Mouse (Mus musculus) limb, embryonic 12.5 days (tissue): ENCODE measurements around the gene Disc1. TPM values are rescaled to one million over a fixed set of nuclear protein-coding genes. Genes with fewer than 3 reads are reported as not detected.

ENCODE experiments used
- ATAC-seq: fragments of 200-750 bp; cut with Nextera tagmentation; 2 replicates; pipeline ENCODE4 v1.8.0; 2017; ENCODE audit warnings: low read depth, moderate TSS enrichment; ENCODE audit not compliant: insufficient number of reproducible peaks, insufficient read depth, low FRiP score, low TSS enrichment
- H3K27ac ChIP-seq: fragments of 300-500 bp; sonication (generic); 2 replicates; pipeline ENCODE4 v1.5.1; 2016; ENCODE audit warnings: mild to moderate bottlenecking, moderate library complexity
- H3K27me3 ChIP-seq: fragments of 300-500 bp; sonication (generic); 2 replicates; pipeline ENCODE4 v1.6.1; 2016; ENCODE audit warnings: mild to moderate bottlenecking, moderate library complexity
- H3K36me3 ChIP-seq: fragments of 300-500 bp; sonication (generic); 2 replicates; pipeline ENCODE4 v1.6.1; 2016; ENCODE audit warnings: mild to moderate bottlenecking, moderate library complexity
- H3K4me1 ChIP-seq: fragments of 300-500 bp; sonication (generic); replicated peaks from 2 replicates; pipeline ENCODE4 v1.6.1; 2016
- H3K4me2 ChIP-seq: fragments of 300-500 bp; sonication (generic); 2 replicates; pipeline ENCODE4 v1.6.1; 2016; ENCODE audit warnings: mild to moderate bottlenecking, moderate library complexity
- H3K4me3 ChIP-seq: fragments of 300-500 bp; sonication (generic); replicated peaks from 2 replicates; pipeline ENCODE4 v1.5.1; 2016; ENCODE audit warnings: mild to moderate bottlenecking
- H3K9ac ChIP-seq: fragments of 300-500 bp; sonication (generic); replicated peaks from 2 replicates; pipeline ENCODE4 v1.6.1; 2016; ENCODE audit warnings: mild to moderate bottlenecking, moderate library complexity
- H3K9me3 ChIP-seq: fragments of 300-500 bp; sonication (generic); 2 replicates; pipeline ENCODE4 v1.6.1; 2016; ENCODE audit warnings: mild to moderate bottlenecking, moderate library complexity
- WGBS: fragments of 180-500 bp; shearing (Covaris S2); methylation state at CpG from one replicate; pipeline ENCODE4 v1.1.7; 2016; 5-methylcytosine and 5-hydroxymethylcytosine counted together
- polyA plus RNA-seq: library from polyadenylated mRNA; unstranded; fragments of >200 nt; fragmentation: Nextera tagmentation; extraction: Ambion mirVana; gene quantifications from 2 replicates; pipeline ENCODE4 v1.2.1, GENCODE M21; 2016

Gene Disc1
- polyA plus RNA-seq, 1 experiment from 2014 or later: 2.0 TPM

DNA sequence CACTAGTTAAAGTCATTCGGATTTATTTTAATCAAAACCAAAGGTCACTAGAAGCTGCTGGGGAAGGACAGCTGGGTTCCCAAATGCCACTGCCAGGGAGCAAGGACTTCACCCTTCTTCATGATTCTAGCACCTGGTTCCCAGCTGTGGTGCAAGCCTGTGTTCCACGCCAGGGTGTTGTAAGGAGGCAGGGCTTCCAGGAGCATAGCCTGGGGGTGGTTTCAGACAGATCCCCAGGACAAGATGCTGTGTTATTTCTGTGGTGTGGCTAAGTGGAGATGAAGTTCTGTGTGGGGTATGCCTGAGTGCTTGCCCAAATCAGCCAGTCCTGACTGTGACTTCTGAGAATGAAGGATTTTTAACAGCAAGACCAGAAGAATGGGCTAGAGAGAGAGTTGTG is 12.5 kb upstream of the Disc1 start:
- 24% methylated on average over 2 of the region's 2 CpGs for WGBS
- Histone ChIP-seq H3K4me3 (no peak overlapping the region), H3K4me1 (peaks cover 25% of the 10 kb centered on the region), H3K27ac (no peak overlapping the region), H3K4me2 (no peak overlapping the region), H3K27me3 (no peaks in the 10 kb centered on the region), H3K36me3 (peaks cover 32% of the 10 kb centered on the region), H3K9me3 (peaks cover 12% of the 10 kb centered on the region; the same call in 1 of the 2 replicates), H3K9ac (no peak overlapping the region)
- no peak for ATAC-seq

DNA sequence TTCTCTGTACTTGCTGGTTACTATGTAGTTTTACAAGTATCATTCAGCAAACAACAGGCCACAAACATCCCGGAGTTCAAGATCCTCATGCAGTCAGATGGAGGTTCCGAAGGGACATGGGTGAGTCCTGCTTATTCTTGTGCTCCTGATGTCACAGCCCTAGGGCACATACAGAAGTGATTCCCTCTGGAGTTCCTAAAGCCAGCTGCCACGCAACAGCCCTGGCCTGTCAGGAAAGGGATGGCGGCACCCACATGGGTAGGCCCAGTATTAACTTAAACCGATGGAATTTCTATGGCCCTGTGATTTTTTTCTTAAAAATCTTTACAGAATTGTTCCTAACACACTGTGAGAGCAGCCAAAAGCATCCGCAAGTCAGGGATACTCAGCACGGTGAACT is 10.6 kb upstream of the Disc1 start:
- H3K27ac ChIP-seq: 0 out of 2 replicates have a peak overlapping the region, but pooled peaks have one; percentile 50

DNA sequence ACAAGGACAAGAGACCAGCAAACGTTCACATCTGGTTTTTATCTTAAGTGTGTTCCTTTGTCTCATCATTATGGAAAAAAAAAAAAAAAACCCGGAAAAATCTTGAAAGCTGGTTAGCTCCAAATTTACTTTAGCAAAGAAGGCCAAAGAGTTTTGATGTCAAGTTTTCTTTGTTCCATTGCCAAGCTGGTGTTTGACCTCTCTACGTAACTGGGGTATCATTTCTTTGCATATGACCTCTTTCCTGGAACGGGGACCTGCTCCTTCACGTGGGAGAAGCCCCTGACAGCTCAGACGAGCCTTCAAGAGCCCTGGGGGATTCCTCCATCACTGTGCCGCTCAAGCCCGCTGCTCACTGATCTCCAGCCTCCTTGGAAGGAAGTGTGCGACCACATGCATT is 10.1 kb upstream of the Disc1 start:
- no peak overlapping the region for H3K4me3 ChIP-seq
- ATAC-seq: no peak
- 0 out of 2 replicates have a peak overlapping the region, but pooled peaks have one; percentile 45 for H3K27ac ChIP-seq
- H3K4me1 ChIP-seq: peaks cover 22% of the 10 kb centered on the region
- H3K36me3 ChIP-seq: peaks cover 19% of the 10 kb centered on the region
- H3K4me2 ChIP-seq: no peak overlapping the region
- WGBS: 17% methylated on average over 9 of the region's 9 CpGs
- no peaks in the 10 kb centered on the region for H3K27me3 ChIP-seq
- no peak overlapping the region for H3K9ac ChIP-seq
- H3K9me3 ChIP-seq: peaks cover 12% of the 10 kb centered on the region; the same call in 1 of the 2 replicates

More for the DNA sequence above, 10.6 kb upstream of the Disc1 start:
- no peak overlapping the region for H3K4me3 ChIP-seq
- 59% methylated on average over 7 of the region's 7 CpGs for WGBS
- H3K4me2 ChIP-seq: no peak overlapping the region
- H3K27me3 ChIP-seq: no peaks in the 10 kb centered on the region
- H3K9me3 ChIP-seq: peaks cover 12% of the 10 kb centered on the region; the same call in 1 of the 2 replicates
- ATAC-seq: peak; percentile 37; the same call in 1 of the 2 replicates
- peaks cover 22% of the 10 kb centered on the region for H3K4me1 ChIP-seq
- peaks cover 24% of the 10 kb centered on the region for H3K36me3 ChIP-seq
- no peak overlapping the region for H3K9ac ChIP-seq

DNA sequence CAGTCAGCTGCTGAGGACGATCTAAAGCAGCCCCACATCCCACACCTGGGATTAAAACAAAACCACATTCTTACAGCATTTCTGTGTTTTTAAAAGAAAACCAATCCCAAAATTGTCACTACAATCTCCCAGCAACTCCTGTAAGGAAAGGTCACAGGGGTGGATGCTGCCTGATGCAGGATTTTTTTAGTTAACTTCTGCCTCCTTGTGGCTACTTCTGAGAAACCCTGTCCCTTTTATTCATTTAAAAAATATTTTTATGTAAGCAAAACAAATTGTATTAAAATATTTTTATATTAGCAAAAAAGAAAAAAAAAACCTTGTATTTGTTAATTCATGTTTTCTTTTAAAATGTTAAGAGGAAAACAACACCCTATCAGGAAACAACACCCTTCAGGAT is 8.2 kb upstream of the Disc1 start:
- H3K4me1 ChIP-seq: peaks cover 20% of the 10 kb centered on the region
- H3K4me2 ChIP-seq: no peak overlapping the region
- H3K36me3 ChIP-seq: peaks cover under 1% of the 10 kb centered on the region
- no peak overlapping the region for H3K9ac ChIP-seq
- WGBS: 65% methylated on average over 1 of the region's 1 CpGs
- no peak overlapping the region for H3K4me3 ChIP-seq
- H3K9me3 ChIP-seq: no peaks in the 10 kb centered on the region
- no peak overlapping the region for H3K27ac ChIP-seq
- no peaks in the 10 kb centered on the region for H3K27me3 ChIP-seq
- ATAC-seq: no peak

DNA sequence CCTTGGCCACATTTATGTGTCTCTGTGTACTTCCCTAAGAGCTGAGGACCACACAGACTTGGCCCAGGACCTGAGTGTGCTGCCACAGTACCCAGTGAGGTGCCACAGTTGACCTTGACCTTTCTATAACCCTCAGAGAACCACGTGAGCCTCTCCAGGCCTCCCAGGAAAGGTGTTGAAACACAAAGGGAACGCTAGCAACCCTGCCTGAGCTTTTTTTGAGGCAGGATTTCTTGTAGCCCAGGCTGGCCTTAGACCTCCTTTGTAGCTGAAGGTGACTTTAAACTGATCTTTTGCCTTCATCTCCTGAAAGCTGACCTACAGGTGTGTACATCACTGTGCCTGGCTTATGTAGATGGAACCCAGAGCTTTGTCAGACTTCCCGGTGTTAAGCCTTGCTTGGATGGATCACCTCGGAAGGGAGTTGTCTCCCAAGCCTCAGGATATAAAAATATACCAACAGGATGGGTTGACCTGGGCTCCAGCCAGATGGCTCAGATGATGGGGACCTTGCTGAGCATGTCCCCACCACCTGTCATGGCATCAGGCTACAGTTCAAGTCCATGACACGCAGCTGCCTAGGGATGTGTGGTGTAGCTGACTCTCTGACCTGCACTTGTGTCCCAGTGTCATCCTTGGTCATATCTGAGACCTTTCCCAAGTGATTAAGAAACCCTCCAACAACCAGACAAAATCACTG is 4.8 kb upstream of the Disc1 start:
- H3K36me3 ChIP-seq: no peaks in the 10 kb centered on the region
- WGBS: 57% methylated on average over 5 of the region's 5 CpGs
- no peak overlapping the region for H3K9ac ChIP-seq
- no peak overlapping the region for H3K4me3 ChIP-seq
- H3K27ac ChIP-seq: no peak overlapping the region
- peaks cover 27% of the 10 kb centered on the region for H3K27me3 ChIP-seq
- ATAC-seq: no peak
- no peak overlapping the region for H3K4me2 ChIP-seq
- H3K4me1 ChIP-seq: peaks cover 8% of the 10 kb centered on the region; the same call in 1 of the 2 replicates
- H3K9me3 ChIP-seq: no peaks in the 10 kb centered on the region

DNA sequence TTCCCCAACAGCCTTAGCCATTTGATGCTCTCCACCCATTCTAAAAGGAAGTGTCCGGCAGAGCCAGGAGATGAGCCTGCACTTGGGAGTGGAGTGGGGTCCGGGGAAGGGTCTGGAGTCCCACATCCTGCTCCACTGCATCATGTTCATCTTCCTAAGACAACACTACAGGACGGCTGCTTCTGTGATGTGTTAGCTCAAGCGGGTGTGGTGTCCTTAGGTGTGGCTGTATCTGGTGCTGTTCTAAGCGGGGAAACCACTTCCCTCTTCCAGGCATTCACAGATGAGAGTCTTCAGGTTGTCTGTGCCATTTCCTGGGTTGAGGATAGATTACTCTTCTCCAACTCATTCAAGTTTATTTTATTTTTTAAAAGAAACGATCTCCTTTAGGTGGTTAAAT is 4.2 kb upstream of the Disc1 start:
- Histone ChIP-seq H3K36me3 (no peaks in the 10 kb centered on the region), H3K27ac (no peak overlapping the region), H3K9ac (no peak overlapping the region), H3K9me3 (no peaks in the 10 kb centered on the region), H3K4me3 (no peak overlapping the region), H3K4me1 (peaks cover 8% of the 10 kb centered on the region), H3K27me3 (peaks cover 34% of the 10 kb centered on the region), H3K4me2 (no peak overlapping the region)
- WGBS: 83% methylated on average over 6 of the region's 6 CpGs
- ATAC-seq: no peak

DNA sequence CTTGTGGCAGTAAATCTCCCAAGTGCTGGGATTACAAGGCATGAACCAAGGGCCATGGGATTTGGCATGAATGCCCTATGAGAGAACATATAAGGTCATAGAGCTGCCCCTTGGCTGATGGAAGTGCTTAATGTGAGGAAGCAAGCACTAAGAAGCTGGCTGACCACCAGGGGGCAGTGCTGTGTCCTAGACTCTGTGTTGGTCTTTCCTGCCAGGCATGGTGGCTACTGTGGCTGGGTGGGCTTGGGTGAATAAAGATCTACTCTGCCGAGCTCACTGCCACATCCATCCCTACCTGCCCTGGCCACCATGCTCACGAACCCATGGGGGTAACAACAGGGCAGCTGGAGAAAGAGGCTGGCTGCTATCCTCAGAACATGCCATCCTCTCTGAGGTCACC is 2.0 kb upstream of the Disc1 start:
- Histone ChIP-seq H3K4me3 (no peak overlapping the region), H3K4me2 (no peak overlapping the region), H3K27ac (no peak overlapping the region), H3K36me3 (no peaks in the 10 kb centered on the region), H3K9me3 (no peaks in the 10 kb centered on the region), H3K9ac (no peak overlapping the region), H3K27me3 (peaks cover 45% of the 10 kb centered on the region), H3K4me1 (peaks cover 8% of the 10 kb centered on the region)
- 42% methylated on average over 2 of the region's 2 CpGs for WGBS
- no peak for ATAC-seq

DNA sequence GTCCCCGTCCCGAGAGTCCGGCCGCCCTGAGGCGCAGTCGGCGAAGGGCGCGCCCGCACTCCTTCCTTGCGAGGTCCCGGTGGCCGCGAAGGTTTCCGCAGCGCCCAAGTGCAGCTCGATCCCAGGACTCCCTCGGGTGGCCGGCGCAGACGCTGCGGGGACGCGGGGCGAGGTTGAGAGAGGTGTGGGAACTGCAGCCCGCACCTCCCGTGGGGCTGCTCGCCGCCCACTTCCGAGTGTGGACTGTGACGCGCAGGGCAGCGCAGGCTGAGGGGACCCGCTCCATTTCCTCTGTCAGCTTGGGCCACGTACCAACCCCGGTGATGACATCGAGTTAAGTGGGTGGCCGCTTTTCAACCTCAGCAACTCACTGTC is 428 bp downstream of the Disc1 start:
- no peak overlapping the region for H3K27ac ChIP-seq
- no peak for ATAC-seq

DNA sequence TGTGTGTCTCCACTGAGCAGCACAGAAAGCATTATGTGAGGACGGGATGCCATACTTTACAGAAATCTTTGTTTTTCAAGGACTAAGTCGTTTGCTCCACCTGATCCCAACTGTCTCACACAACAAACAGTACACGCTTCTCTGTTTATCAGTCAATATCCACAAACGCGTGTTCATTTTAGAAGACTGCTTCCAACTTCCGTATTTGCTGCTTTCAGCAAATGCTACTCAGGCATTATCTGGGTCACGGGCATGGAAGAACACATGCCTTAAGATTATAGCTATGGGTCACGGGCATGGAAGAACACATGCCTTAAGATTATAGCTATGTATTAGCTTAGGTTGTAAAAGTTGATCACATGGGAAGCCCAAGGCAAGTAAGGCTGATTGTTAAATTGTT is 6.9 kb downstream of the Disc1 start:
- no peaks in the 10 kb centered on the region for H3K9me3 ChIP-seq
- peaks cover 12% of the 10 kb centered on the region for H3K27me3 ChIP-seq
- H3K27ac ChIP-seq: no peak overlapping the region
- no peak overlapping the region for H3K4me2 ChIP-seq
- WGBS: 80% methylated on average over 8 of the region's 8 CpGs
- no peaks in the 10 kb centered on the region for H3K4me1 ChIP-seq
- ATAC-seq: no peak
- no peak overlapping the region for H3K9ac ChIP-seq
- H3K36me3 ChIP-seq: no peaks in the 10 kb centered on the region
- H3K4me3 ChIP-seq: no peak overlapping the region

More for the DNA sequence above, 428 bp downstream of the Disc1 start:
- H3K4me2 ChIP-seq: peak overlapping the region; percentile 97
- WGBS: under 1% methylated on average over 38 of the region's 38 CpGs
- peak overlapping the region; percentile 73 for H3K4me3 ChIP-seq
- peak overlapping the region; percentile 79 for H3K9ac ChIP-seq
- peaks cover 8% of the 10 kb centered on the region for H3K4me1 ChIP-seq
- no peaks in the 10 kb centered on the region for H3K9me3 ChIP-seq
- H3K27me3 ChIP-seq: peaks cover 50% of the 10 kb centered on the region
- H3K36me3 ChIP-seq: no peaks in the 10 kb centered on the region

DNA sequence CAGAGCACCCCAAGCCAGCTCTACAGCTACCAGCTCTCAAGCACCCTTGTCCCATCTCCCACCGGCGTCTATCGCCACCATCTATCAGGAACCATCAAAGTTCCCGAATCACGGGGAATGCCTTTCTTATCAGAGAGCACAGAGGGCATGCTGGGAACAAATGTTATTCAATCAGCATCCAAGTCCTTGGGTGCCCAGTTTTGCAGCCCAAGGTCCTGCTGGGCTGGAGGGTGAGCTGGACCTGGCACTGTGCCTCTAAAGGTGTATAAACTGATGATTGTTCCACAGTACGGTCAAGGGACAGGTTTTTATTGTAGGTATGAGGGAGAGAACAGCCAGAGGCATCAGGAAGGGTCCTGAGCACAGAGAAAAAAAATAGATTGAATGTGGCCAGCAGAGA is 11.6 kb downstream of the Disc1 start:
- no peak overlapping the region for H3K9ac ChIP-seq
- 78% methylated on average over 6 of the region's 6 CpGs for WGBS
- H3K4me3 ChIP-seq: no peak overlapping the region

DNA sequence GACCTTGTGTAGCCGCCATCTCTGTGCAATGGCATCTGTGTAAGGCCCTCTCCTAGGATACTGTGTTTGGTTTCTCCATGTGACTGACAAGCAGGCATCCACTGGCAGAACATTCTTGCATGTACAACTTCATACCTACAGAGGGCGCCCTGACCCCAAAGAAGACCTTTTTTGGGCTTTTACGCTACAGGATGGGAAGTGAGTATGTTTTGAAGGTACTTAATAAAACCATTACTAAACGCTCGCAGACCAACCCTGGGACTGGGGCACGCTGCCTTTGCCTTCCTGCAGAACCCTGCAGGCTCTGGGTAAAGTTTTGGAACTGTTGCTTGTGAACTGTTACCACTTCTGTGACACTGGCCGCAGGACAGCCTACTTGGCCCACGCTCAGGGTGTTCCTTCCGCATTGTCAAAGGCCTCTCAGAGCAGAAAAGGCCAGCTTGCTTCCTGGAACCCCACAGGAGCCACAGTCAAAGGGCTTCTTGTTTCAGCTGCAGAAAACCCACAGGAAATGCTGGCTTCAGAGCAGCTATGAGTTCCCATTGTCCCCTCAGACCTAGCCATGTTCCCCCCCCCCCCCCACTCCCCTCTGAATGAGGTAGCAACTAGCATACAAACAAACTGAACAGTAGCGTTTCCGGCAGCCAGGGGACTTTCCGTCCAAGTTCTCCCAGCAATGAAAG is 13.1 kb downstream of the Disc1 start:
- Histone ChIP-seq H3K27ac (peak overlapping the region; percentile 76), H3K36me3 (no peaks in the 10 kb centered on the region), H3K4me1 (peaks cover 12% of the 10 kb centered on the region), H3K9ac (no peak overlapping the region), H3K4me2 (peak overlapping the region; percentile 23; the same call in 1 of the 2 replicates), H3K9me3 (no peaks in the 10 kb centered on the region), H3K27me3 (0 out of 2 replicates have a peak, but pooled peaks cover 6% of the 10 kb centered on the region), H3K4me3 (no peak overlapping the region)
- ATAC-seq: no peak
- 36% methylated on average over 12 of the region's 12 CpGs for WGBS

More for the DNA sequence above, 11.6 kb downstream of the Disc1 start:
- H3K27ac ChIP-seq: no peak overlapping the region
- H3K4me2 ChIP-seq: no peak overlapping the region
- ATAC-seq: no peak
- peaks cover 12% of the 10 kb centered on the region for H3K4me1 ChIP-seq
- H3K27me3 ChIP-seq: 0 out of 2 replicates have a peak, but pooled peaks cover 6% of the 10 kb centered on the region
- H3K9me3 ChIP-seq: no peaks in the 10 kb centered on the region
- no peaks in the 10 kb centered on the region for H3K36me3 ChIP-seq
